Mouse (Mus musculus) liver, adult (tissue): ENCODE measurements around the gene Atp5mpl.

ENCODE experiments used
- GATA4 ChIP-seq: IDR thresholded peaks from 2 replicates; pipeline ENCODE4 v1.6.1; 2014; ENCODE audit warnings: mild to moderate bottlenecking, low read length; ENCODE audit not compliant: insufficient replicate concordance

Gene Atp5mpl

DNA sequence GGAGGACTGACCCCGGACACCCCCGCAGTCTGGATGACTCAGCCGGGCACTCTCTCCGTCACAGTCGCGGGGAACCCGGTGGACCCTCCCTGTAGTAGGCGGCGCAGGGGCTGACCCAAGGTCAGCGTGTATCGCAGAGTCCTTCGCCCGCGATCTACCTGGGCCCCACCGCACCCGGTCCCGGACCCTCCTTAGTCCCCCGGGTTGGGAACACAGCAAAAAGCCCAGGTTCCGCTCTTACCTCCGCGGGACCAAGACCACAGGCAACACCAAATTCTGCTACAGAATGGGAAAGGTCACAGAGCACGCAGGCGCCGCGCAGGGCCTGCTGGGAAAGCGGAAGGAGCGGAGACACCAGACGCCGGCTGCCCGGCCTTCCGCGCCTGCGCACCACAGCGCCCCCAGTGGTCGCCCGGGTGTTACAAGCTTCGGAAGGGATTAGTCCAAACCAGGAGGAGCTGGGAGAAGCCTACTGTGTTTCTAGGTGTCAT is at the start of gene Atp5mpl:
Gene Atp5mpl, minus strand, starts transcription at position 295 of the 491 bp plus-strand sequence.
- TF ChIP-seq GATA4, result peak; percentile 53; the same call in 1 of the 2 replicates

DNA sequence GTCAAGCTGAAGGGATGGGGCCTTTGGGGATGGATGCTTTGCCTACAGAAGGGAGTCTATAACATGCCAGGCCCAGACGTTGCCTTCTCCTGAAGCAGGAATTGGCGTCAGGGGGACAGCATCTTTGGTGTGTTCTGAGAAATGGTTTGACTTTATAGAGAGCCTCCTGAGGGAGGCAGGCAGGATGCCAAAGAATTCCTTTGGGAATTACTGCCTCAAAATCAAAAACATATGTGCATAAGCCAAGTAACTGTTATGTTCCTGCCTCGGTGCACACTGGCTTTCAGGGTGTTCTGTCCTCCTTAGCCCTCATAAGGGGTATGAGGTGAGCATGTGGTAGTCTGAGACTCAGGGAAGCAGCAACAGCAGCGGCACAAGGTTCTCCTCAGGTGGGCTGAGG is 49.6 kb upstream of the Atp5mpl start:
- no peak for TF ChIP-seq GATA4

DNA sequence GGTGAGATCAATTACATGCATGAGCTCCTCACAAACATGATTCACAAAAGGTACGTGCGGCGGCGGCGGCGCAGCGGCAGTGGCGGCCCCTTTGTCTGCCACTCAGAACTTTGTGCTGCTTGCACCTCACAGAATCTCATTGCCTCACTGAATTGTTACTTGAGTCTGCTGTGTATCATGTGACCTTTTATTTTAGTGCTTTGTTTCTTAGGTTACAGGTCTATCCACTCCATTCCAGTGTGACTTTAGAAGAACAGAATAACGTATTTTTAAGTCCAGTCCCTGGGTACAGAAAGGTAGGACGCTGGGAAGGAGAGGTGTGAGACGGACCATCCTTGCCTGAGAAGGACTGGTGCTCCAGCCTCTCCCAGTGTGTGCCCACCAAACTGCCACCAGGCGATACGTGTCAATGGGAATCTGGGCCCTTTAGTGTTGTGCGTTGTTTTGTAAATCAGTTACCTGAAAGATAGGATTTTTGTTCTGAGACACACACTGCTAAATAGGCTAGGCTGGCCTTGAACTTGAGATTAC is 46.6 kb upstream of the Atp5mpl start:
- TF ChIP-seq GATA4, result no peak

DNA sequence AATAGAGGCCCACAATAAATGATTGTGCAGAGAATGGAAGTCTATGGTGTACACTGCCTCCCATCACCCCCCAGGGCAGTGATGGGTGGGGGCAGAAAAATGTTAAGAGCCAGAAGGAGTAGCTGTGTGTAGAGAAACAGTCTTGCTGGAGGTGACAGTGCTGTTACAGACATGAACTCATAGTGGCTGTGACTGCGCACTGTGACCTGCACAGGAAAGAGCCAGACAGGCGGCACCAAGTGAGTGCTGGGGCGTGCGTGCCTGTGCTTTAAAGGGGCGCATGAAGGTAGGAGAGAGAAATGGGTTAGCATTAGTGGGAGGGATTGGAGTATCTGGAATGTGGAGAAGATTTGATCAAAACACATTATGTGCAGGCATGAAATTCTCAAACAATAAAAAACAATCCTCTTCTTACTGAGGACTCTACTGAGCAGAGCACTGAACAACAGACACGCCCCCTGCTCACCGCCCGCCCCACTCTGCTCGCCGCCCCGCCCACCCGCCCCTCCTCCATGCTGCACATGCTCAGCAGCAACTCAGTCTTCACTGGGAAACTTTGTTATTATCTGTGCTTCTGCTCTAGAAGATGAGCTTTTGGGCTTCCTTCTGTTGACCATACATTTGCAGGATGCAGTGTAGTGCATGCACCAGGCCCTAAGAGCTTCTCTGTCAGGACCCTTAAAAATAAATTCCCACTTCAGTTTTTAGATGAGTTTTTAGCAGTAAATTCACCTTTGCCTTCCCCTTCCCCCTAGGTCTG is 45.9 kb upstream of the Atp5mpl start:
- no peak for TF ChIP-seq GATA4

DNA sequence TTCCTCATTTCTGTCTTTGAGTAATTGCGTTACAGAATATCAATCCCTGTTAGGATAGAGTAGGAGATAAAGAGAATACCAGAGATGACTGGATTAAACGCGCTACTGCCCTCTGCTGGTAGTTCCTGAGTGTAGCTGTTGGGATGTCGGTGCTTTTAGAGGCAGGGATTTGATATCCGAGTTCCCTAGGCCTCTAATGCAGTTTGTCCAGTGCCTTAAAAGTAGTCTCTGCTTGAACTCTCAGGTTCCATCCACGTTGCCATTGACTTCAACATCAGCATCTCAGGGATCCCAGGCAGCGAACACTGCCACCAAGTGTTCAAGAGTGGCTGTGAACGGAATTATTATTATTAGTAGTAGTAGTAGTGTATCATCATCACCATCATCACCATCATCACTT is 34.4 kb upstream of the Atp5mpl start:
- TF ChIP-seq GATA4, result no peak

DNA sequence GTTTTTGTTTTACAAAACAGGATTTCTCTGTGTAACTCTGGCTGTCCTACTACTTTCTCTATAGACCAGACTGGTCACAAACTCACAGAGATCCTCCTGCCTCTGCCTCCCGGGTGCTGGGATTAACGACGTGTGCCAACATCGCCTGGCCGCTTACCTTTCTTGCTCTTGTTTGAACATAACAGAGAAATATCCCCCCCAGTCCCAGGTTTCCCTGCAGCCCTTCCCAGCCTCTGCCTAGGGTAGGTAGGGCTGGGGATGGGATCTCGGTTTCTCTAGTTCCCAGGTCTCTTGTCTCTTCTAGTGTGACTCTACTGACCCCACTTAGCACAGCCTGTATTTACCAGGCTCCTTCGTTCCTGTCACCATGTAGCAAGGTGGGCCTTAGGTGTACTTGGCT is 33.0 kb upstream of the Atp5mpl start:
- no peak for TF ChIP-seq GATA4

DNA sequence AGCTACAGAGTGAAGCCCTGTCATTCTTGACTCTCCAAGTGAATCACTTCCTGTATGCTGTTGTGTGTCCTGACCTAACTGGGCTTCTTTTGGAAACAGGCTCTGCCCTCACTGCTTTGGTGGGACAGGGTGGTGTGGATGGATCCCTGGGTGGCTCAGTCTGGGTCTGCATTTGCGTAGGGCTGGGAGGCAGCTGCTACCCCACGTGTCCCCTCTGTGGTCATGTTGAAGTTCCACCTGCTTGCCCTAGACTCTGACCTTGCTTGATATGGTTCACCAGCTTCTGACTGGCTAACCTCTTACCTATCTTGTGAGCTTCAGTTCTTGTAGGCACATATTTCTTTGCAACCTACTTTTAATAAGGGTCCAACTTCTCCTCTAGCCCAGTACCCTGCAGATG is 28.4 kb upstream of the Atp5mpl start:
- TF ChIP-seq GATA4, result no peak

DNA sequence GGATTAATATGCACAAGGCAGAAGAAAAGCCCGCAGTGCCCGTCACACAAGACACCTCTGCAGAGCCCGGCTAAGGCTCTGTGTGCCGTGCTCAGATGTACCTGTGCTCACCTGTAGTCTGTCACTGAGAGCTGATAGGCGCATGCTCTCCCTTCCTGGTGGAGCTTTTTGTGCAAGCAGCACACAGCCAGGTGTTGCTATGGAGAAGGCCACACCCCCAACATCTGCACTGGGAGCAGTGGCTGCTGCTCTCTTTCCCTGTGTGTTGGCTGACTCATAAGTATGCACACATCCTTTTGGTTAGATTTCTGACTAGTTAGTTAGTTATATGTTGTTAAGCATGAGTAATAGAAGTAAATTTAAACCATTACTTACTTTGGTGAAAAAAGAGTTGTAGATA is 25.8 kb upstream of the Atp5mpl start:
- TF ChIP-seq GATA4, result no peak

DNA sequence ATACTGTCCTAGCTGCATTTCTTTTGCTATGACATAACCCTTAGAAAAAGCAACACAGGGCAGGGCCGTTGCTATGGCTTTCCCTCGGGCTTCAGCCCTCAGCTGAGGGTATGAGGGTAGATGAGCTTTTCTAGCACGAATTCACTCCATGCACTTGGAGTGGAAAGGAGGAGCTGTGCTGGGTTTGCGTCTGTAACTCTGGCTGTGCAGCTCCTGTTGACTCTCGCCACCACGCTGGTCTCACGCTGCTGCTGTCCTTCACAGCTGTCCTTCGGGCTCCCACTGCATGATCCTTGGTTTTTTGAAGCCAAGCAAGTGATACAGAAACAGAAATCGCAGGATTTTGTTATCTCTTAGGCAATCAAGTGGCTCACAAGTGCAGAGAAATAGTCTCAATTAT is 20.0 kb upstream of the Atp5mpl start:
- no peak for TF ChIP-seq GATA4

DNA sequence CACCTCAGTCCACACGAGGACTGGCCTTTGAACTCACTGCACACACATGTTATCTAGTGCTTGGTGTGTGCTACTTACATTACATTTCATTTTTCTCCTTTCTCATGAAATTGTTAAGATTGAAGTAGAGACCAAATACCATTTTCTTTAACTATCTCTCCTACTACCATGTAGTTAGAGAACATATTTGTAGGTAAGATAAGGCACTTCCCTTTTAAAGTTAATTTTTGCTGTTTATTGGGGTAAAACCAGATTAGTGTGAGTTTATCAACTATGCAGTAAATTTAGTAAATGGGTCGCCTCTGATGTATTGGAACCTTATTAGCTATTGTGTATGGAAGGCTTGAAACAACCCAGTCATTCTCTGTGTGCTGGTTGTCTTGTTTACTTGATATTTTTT is 16.4 kb upstream of the Atp5mpl start:
- TF ChIP-seq GATA4, result no peak

DNA sequence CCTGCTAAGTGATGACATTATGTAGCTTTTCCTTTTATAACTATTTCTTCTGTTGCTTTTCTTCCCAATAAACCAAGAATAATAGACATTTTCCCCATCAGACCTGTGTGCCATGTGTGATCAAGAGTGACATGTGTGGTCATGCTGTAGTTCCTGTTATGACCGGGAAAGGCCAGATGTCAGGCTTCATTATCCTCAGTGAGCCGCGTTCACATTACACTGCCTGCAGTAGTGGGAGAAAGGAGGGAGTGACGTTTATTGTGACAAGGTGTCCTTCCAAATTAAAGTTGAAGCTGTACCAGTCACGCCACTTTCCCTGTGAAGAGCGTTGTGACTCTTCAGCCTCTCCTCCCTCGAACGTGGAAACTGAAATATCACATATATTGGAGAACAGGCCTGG is 15.1 kb upstream of the Atp5mpl start:
- no peak for TF ChIP-seq GATA4

DNA sequence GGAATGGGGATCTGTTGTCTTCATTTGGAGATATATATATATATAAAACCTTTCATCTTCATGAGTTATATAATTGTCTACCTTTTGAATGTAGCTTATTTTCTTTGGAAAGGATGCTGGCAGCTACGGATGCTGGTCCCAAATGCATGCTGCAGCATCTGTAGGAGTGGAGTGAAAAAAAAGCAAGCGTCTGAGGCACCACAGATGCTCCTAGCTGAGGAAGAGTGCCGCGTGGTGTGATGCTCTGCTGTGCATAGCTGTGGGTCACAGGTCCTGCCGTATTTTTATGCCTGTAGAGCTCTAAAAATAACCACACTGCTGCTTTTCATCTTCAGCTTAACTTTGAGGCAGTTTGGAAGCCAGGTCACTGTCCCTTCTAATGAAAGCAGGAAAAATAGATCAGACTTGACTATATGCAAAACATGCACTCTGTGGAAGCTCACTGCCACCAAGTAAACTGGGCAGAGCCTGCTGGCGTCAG is 14.2 kb upstream of the Atp5mpl start, which contains the start of gene Rd3l:
Gene Rd3l, minus strand, starts transcription at position 431 of the 481 bp plus-strand sequence.
- no peak for TF ChIP-seq GATA4

DNA sequence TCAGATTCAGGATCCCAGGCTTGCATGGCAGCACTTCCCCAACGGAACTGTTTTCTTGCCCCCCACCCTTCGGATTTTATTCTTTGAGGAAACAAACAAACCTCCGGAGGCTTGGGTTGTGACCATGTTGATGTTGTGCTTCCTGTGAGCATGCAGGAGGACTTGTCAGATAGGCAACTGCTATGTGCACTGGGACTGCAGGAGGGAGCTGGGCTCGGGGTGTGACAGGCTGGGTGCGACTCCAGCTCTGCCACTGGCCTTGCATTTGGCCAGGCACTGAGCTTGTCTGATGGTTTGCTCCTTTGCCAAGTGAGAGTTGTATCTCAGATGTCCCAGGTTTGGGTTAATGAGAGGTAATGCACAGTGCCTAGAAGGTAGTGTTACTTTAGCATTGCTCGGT is 11.5 kb upstream of the Atp5mpl start:
- no peak for TF ChIP-seq GATA4

DNA sequence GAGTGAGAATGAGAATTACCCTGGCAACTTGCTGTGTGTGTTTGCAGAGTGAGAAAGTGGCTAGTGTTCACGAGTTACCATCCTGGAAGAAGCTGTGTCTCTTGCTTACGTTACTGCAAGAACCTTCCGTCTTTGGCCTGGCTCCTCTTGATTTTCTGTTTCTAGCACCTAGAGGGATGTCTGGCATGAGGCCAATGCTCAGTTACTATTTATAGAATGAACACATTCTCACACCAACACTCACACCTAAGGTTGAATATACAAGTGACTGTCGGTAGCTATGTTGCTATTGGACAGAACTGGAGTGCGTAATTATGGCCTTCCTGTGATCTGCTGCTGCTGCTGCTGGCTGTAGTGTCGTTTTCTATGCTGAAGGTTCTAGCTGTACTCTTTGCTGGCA is 10.4 kb upstream of the Atp5mpl start:
- TF ChIP-seq GATA4, result no peak

DNA sequence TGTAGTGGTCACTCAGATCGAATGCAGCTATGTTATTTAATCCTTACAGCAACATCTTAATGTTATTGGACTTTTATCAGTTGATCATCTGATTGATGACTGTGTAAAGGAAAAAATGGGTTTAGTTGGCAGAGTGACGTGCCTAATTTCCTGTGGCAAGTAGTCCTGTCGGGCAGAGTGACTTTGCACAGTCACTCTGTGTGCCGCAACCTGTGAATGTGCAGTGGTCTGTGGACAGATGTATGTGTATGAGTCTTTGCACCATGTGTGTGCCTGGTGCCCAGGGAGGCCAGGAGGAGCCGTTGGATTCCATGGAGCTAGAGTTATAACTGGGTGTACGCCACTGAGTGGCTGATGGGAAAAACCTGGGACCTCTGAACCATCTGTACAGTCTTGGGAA is 7.8 kb upstream of the Atp5mpl start:
- no peak for TF ChIP-seq GATA4

DNA sequence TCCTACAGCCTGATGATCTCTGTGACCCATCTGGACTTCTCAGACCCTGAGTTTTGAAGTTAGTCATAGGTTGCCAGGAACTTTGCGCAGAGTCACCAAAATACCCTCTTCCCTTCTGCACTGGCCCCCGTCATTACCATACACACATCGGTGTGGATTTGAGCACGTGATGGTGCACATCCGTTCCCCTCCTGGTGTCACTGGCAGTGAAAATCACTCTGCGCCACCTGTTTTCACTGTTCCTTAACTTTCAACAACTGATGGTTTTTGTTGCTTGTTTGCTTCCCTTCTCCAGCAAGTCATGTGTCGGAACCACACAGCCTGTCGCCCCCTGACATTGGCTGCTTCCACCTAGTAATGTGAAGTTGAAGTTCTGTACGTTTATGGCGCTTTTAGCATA is 5.7 kb upstream of the Atp5mpl start:
- TF ChIP-seq GATA4, result no peak
